Comparison of ENCODE assay signal across 14 mouse cellular contexts in the genomic region with DNA sequence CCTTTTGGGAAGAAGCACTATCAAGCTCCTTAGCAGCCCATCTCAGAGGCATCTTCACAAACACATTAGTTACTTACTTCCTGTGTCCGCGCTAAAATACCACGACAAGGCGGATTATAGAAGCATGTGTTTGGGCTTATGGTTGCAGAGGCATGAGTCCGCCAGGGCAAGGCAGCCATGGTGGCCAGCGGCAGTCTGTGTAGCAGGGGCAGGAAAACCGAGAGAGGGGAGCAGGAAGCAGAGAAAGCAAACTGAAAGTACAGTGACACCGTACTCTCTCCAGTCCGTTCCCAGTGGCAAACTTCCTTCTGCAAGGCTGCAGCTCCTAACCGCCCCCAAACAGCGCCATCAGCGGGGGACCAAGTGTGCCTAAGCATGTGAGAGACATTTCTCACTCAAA. TPM values are rescaled to one million over a fixed set of nuclear protein-coding genes. Genes with fewer than 3 reads are reported as not detected.
A peak's percentile ranks its signal among the peaks of the same experiment; 100 is the strongest.
DNase-seq lines count a peak whose midpoint lies in the region; ATAC-seq lines count a peak whose summit lies in the region.
"Had no signal": no experiment of that assay in that cellular context is flagged by ENCODE, and none has a peak within 500 bp of the region (broad histone marks: within the 10 kb centered on the region; RNA-seq: fewer than 3 reads in every experiment).

No protein-coding gene starts in this region.

- no peaks in the 10 kb centered on the region for H3K36me3 ChIP-seq in heart, embryonic 12.5 days
- no peaks in the 10 kb centered on the region for H3K36me3 ChIP-seq in lung, embryonic 16.5 days (ENCODE audit: control insufficient read depth, insufficient read depth, low read length)
- no peaks in the 10 kb centered on the region for H3K36me3 ChIP-seq in liver, embryonic 12.5 days
- H3K36me3 ChIP-seq in stomach, embryonic 15.5 days: no peaks in the 10 kb centered on the region
- H3K36me3 ChIP-seq in intestine, embryonic 15.5 days: no peaks in the 10 kb centered on the region
- H3K36me3 ChIP-seq: midbrain, embryonic 12.5 days; neural tube, embryonic 15.5 days had no signal

- peaks cover 11% of the 10 kb centered on the region for H3K4me1 ChIP-seq in heart, embryonic 12.5 days (replicated peaks)
- H3K4me1 ChIP-seq in lung, embryonic 16.5 days (replicated peaks; ENCODE audit: control insufficient read depth, insufficient read depth, low read length): peaks cover 23% of the 10 kb centered on the region
- H3K4me1 ChIP-seq in liver, embryonic 12.5 days: peaks cover 24% of the 10 kb centered on the region
- H3K4me1 ChIP-seq in stomach, embryonic 15.5 days: 0 out of 2 replicates have a peak, but pooled peaks cover 9% of the 10 kb centered on the region
- 0 out of 2 replicates have a peak, but pooled peaks cover 9% of the 10 kb centered on the region for H3K4me1 ChIP-seq in intestine, embryonic 15.5 days (replicated peaks)

- WGBS in heart, embryonic 12.5 days: 56% methylated on average over 12 of the region's 12 CpGs
- WGBS in lung, embryonic 16.5 days: 60% methylated on average over 12 of the region's 12 CpGs
- 26% methylated on average over 12 of the region's 12 CpGs for WGBS in liver, embryonic 12.5 days (ENCODE audit: insufficient replicate concordance)
- 61% methylated on average over 12 of the region's 12 CpGs for WGBS in stomach, embryonic 15.5 days
- 67% methylated on average over 12 of the region's 12 CpGs for WGBS in intestine, embryonic 15.5 days

- H3K9me3 ChIP-seq in heart, embryonic 12.5 days (replicated peaks): no peaks in the 10 kb centered on the region
- no peaks in the 10 kb centered on the region for H3K9me3 ChIP-seq in lung, embryonic 16.5 days (ENCODE audit: control insufficient read depth, low read length)
- no peaks in the 10 kb centered on the region for H3K9me3 ChIP-seq in liver, embryonic 12.5 days (replicated peaks)
- H3K9me3 ChIP-seq in stomach, embryonic 15.5 days: no peaks in the 10 kb centered on the region
- no peaks in the 10 kb centered on the region for H3K9me3 ChIP-seq in intestine, embryonic 15.5 days
- H3K9me3 ChIP-seq: midbrain, embryonic 12.5 days; neural tube, embryonic 15.5 days had no signal

- H3K27me3 ChIP-seq in heart, embryonic 12.5 days (replicated peaks): no peaks in the 10 kb centered on the region
- H3K27me3 ChIP-seq in lung, embryonic 16.5 days (ENCODE audit: control insufficient read depth, insufficient read depth, low read depth, low read length): no peaks in the 10 kb centered on the region
- H3K27me3 ChIP-seq in liver, embryonic 12.5 days (replicated peaks): peaks cover 5% of the 10 kb centered on the region; the same call in 1 of the 2 replicates
- no peaks in the 10 kb centered on the region for H3K27me3 ChIP-seq in stomach, embryonic 15.5 days (replicated peaks)
- no peaks in the 10 kb centered on the region for H3K27me3 ChIP-seq in intestine, embryonic 15.5 days (replicated peaks)
- H3K27me3 ChIP-seq: neural tube, embryonic 15.5 days had no signal

- DNase-seq in heart, adult 11 months: peak; percentile 93
- DNase-seq in lung, postnatal 14 days: no peak
- no peak for DNase-seq in spleen, postnatal 14 days (ENCODE audit: low spot score in 2 of 2)
- DNase-seq: cerebellum, postnatal 36 days; gastrocnemius, postnatal 14 days; kidney, adult 11 months; right cerebral cortex, postnatal 25 days had no signal

- no peak overlapping the region for H3K9ac ChIP-seq in heart, embryonic 12.5 days
- peak overlapping the region; percentile 28; the same call in 1 of the 2 replicates for H3K9ac ChIP-seq in lung, embryonic 16.5 days (ENCODE audit: low read length)
- peak overlapping the region; percentile 58 for H3K9ac ChIP-seq in liver, embryonic 12.5 days
- H3K9ac ChIP-seq in stomach, embryonic 15.5 days: no peak overlapping the region
- no peak overlapping the region for H3K9ac ChIP-seq in intestine, embryonic 15.5 days
- H3K9ac ChIP-seq: midbrain, embryonic 12.5 days; neural tube, embryonic 15.5 days had no signal

- no peak overlapping the region for H3K4me3 ChIP-seq in heart, embryonic 12.5 days
- peak overlapping the region; percentile 17; the same call in 1 of the 2 replicates for H3K4me3 ChIP-seq in lung, embryonic 16.5 days (ENCODE audit: low read length)
- peak overlapping the region; percentile 42 for H3K4me3 ChIP-seq in liver, embryonic 12.5 days
- H3K4me3 ChIP-seq in stomach, embryonic 15.5 days (replicated peaks): 0 out of 2 replicates have a peak overlapping the region, but pooled peaks have one; percentile 2
- no peak overlapping the region for H3K4me3 ChIP-seq in intestine, embryonic 15.5 days (replicated peaks)
- H3K4me3 ChIP-seq: midbrain, embryonic 12.5 days; neural tube, embryonic 15.5 days had no signal

- no peak for ATAC-seq in heart, embryonic 12.5 days (ENCODE audit: insufficient number of reproducible peaks, low FRiP score)
- ATAC-seq in lung, embryonic 16.5 days (ENCODE audit: low read depth): no peak
- no peak for ATAC-seq in liver, embryonic 12.5 days
- no peak for ATAC-seq in stomach, embryonic 15.5 days (ENCODE audit: insufficient read depth, low FRiP score, low read depth)
- ATAC-seq in intestine, embryonic 15.5 days: no peak

- H3K4me2 ChIP-seq in heart, embryonic 12.5 days: no peak overlapping the region
- peak overlapping the region; percentile 15 for H3K4me2 ChIP-seq in lung, embryonic 16.5 days (ENCODE audit: low read depth, low read length)
- peak overlapping the region; percentile 60 for H3K4me2 ChIP-seq in liver, embryonic 12.5 days
- H3K4me2 ChIP-seq in stomach, embryonic 15.5 days: no peak overlapping the region
- no peak overlapping the region for H3K4me2 ChIP-seq in intestine, embryonic 15.5 days (replicated peaks)
- H3K4me2 ChIP-seq: midbrain, embryonic 12.5 days; neural tube, embryonic 15.5 days had no signal

- no peak overlapping the region for H3K27ac ChIP-seq in heart, embryonic 12.5 days (ENCODE audit: poor library complexity, severe bottlenecking)
- no peak overlapping the region; the same call in 1 of the 2 replicates for H3K27ac ChIP-seq in lung, embryonic 16.5 days (ENCODE audit: low read length)
- no peak overlapping the region for H3K27ac ChIP-seq in liver, embryonic 12.5 days
- H3K27ac ChIP-seq in stomach, embryonic 15.5 days: no peak overlapping the region
- H3K27ac ChIP-seq in intestine, embryonic 15.5 days: no peak overlapping the region
- H3K27ac ChIP-seq: midbrain, embryonic 12.5 days; neural tube, embryonic 15.5 days had no signal

RNA-seq across cellular contexts. Expression of a gene that starts 3.1 kb away (rescaled TPM):
- 23.1 and 23.3 TPM in 2 replicates for polyA plus RNA-seq in heart, embryonic 12.5 days (2016; fragmentation: Nextera tagmentation; extraction: Ambion mirVana)
- 48.3 and 48.4 TPM in 2 replicates for polyA plus RNA-seq in lung, embryonic 16.5 days (2015; fragmentation: Nextera tagmentation; extraction: Ambion mirVana)
- polyA plus RNA-seq in liver, embryonic 12.5 days (2016; fragmentation: Nextera tagmentation; extraction: Ambion mirVana): 4.0 and 4.6 TPM in 2 replicates
- polyA plus RNA-seq in stomach, embryonic 15.5 days (2015; fragmentation: Nextera tagmentation; extraction: Ambion mirVana): 32.2 and 34.7 TPM in 2 replicates
- 20.1 and 22.6 TPM in 2 replicates for polyA plus RNA-seq in intestine, embryonic 15.5 days (2015; fragmentation: Nextera tagmentation; extraction: Ambion mirVana)

RNA-seq across cellular contexts. Expression of a gene that starts 18.8 kb away (rescaled TPM):
- polyA plus RNA-seq in heart, embryonic 12.5 days (2016; fragmentation: Nextera tagmentation; extraction: Ambion mirVana): 1.7 and 1.9 TPM in 2 replicates
- polyA plus RNA-seq in lung, embryonic 16.5 days (2015; fragmentation: Nextera tagmentation; extraction: Ambion mirVana): 1.6 and 2.2 TPM in 2 replicates
- 6.0 and 6.7 TPM in 2 replicates for polyA plus RNA-seq in liver, embryonic 12.5 days (2016; fragmentation: Nextera tagmentation; extraction: Ambion mirVana)
- polyA plus RNA-seq in stomach, embryonic 15.5 days (2015; fragmentation: Nextera tagmentation; extraction: Ambion mirVana): 2.5 and 2.7 TPM in 2 replicates
- polyA plus RNA-seq in intestine, embryonic 15.5 days (2015; fragmentation: Nextera tagmentation; extraction: Ambion mirVana): 2.7 and 3.0 TPM in 2 replicates

RNA-seq across cellular contexts. Expression of a gene that starts 28.5 kb away (rescaled TPM):
- 13.8 and 14.4 TPM in 2 replicates for polyA plus RNA-seq in heart, embryonic 12.5 days (2016; fragmentation: Nextera tagmentation; extraction: Ambion mirVana)
- 83.3 and 110 TPM in 2 replicates for polyA plus RNA-seq in lung, embryonic 16.5 days (2015; fragmentation: Nextera tagmentation; extraction: Ambion mirVana)
- polyA plus RNA-seq in liver, embryonic 12.5 days (2016; fragmentation: Nextera tagmentation; extraction: Ambion mirVana): 1.2 and 1.4 TPM in 2 replicates
- 44.7 and 45.5 TPM in 2 replicates for polyA plus RNA-seq in stomach, embryonic 15.5 days (2015; fragmentation: Nextera tagmentation; extraction: Ambion mirVana)
- polyA plus RNA-seq in intestine, embryonic 15.5 days (2015; fragmentation: Nextera tagmentation; extraction: Ambion mirVana): 38.1 and 39.3 TPM in 2 replicates

Comparison
In these comparisons a context has a peak if more than half of its experiments do, and no peak if none do; other contexts are left out.
1. H3K4me2 ChIP-seq: peak in lung, embryonic 16.5 days (single experiment) and liver, embryonic 12.5 days (single experiment); none in heart, embryonic 12.5 days (single experiment), stomach, embryonic 15.5 days (single experiment) and intestine, embryonic 15.5 days (single experiment).
2. H3K4me3 ChIP-seq: peak in lung, embryonic 16.5 days (single experiment), liver, embryonic 12.5 days (single experiment) and stomach, embryonic 15.5 days (single experiment); none in heart, embryonic 12.5 days (single experiment) and intestine, embryonic 15.5 days (single experiment).
3. H3K9ac ChIP-seq: peak in lung, embryonic 16.5 days (single experiment) and liver, embryonic 12.5 days (single experiment); none in heart, embryonic 12.5 days (single experiment), stomach, embryonic 15.5 days (single experiment) and intestine, embryonic 15.5 days (single experiment).